Mouse (Mus musculus): ENCODE measurements around the gene Spib. TPM values are rescaled to one million over a fixed set of nuclear protein-coding genes. Genes with fewer than 3 reads are reported as not detected.

The Spib gene
- polyA plus RNA-seq, 1 experiment from 2014 or later = 0.13 TPM

DNA sequence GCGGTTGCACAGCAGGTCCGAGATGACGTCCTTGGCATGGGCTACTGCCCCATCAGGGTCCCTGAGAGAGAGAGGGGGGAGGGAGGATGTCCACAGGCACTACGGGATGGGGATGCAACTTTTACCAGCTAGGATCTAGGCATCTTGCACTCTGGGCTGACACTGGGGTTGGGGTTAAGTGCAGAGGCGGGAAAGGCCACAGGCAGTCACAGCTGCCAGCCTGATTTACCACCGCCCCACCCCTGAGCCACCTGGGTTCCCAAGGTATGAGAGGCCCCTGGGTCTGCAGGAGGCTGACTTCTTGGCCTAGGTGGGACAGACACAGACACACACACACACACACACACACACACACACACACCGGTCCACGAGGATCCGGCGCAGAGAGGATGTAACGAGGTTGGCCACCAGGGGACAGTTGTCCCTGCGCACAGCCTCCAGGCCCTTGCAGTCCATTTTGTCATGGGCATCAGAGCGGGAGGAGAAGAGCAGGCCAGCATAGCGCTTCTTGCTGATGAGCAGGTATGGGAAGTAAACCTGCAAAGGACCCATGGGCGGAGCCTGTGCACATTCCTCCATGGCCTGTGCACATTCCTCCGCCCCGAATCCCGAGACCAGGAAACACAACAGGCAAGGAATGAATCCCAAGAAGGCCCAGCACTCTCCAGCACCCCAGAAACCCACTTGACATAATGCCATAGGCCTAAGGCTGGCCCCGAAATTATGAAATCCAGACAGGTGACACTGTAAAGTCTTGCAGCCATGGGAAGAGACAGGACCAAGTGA lies 3.0 kb upstream of the Spib start:
- Histone ChIP-seq H3K36me3 (peaks cover 78% of the 10 kb centered on the region), H3K4me3 (no peak overlapping the region), H3K9me3 (no peaks in the 10 kb centered on the region), H3K27me3 (replicated peaks) (0 out of 2 replicates have a peak, but pooled peaks cover 6% of the 10 kb centered on the region), H3K27ac (replicated peaks) (no peak overlapping the region), H3K4me2 (no peak overlapping the region), H3K9ac (no peak overlapping the region), H3K4me1 (peaks cover 12% of the 10 kb centered on the region)
- 86% methylated on average over 19 of the region's 19 CpGs for WGBS
- ATAC-seq (ENCODE audit: extremely low read depth, insufficient number of reproducible peaks, low FRiP score, low TSS enrichment) = no peak

DNA sequence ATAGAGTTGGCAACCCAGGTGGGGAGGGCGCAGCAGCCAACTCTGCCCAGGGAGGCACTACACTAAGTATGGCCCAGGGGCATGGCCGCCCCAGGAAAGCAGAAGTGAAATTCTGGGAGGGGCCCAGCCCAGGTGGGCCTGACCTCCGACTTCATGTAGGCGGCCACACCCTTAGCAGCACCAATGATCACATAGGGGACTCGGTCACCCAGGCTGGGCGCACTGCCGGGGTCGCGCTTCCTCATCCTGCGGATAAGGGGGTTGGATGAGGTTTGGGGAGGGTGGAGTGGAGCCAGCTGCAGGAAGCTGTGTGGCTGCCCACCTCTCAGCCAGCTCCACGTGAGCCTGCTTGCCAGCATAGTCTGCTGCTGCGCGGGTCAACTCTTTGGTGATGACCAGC lies 2.4 kb upstream of the Spib start:
- Histone ChIP-seq H3K9ac (no peak overlapping the region), H3K27ac (replicated peaks) (no peak overlapping the region), H3K27me3 (replicated peaks) (peaks cover 12% of the 10 kb centered on the region), H3K4me2 (no peak overlapping the region), H3K4me3 (no peak overlapping the region), H3K36me3 (peaks cover 72% of the 10 kb centered on the region), H3K9me3 (no peaks in the 10 kb centered on the region), H3K4me1 (peaks cover 12% of the 10 kb centered on the region)
- WGBS = 88% methylated on average over 13 of the region's 13 CpGs
- no peak for ATAC-seq (ENCODE audit: extremely low read depth, insufficient number of reproducible peaks, low FRiP score, low TSS enrichment)

DNA sequence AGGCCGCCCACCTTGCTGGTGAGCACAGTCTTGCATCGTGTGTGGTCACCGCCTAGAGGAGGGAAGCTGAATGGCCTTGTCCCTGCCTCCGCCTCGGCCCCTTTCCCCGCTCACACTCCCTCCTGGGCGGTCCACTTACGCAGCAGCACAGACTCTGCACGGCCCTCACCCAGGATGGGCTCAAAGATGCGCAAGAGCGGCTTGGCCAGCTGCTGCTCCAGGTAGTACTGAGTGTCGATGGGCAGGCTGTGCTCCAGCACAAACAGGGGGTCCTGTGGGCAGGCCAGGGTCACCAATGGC lies 1.8 kb upstream of the Spib start:
- H3K4me3 ChIP-seq = no peak overlapping the region
- H3K9me3 ChIP-seq = no peaks in the 10 kb centered on the region
- H3K9ac ChIP-seq = no peak overlapping the region
- peaks cover 17% of the 10 kb centered on the region for H3K27me3 ChIP-seq (replicated peaks)
- H3K4me1 ChIP-seq = peaks cover 12% of the 10 kb centered on the region
- no peak for ATAC-seq (ENCODE audit: extremely low read depth, insufficient number of reproducible peaks, low FRiP score, low TSS enrichment)
- no peak overlapping the region for H3K4me2 ChIP-seq
- 83% methylated on average over 12 of the region's 12 CpGs for WGBS
- no peak overlapping the region for H3K27ac ChIP-seq (replicated peaks)
- peaks cover 67% of the 10 kb centered on the region for H3K36me3 ChIP-seq

DNA sequence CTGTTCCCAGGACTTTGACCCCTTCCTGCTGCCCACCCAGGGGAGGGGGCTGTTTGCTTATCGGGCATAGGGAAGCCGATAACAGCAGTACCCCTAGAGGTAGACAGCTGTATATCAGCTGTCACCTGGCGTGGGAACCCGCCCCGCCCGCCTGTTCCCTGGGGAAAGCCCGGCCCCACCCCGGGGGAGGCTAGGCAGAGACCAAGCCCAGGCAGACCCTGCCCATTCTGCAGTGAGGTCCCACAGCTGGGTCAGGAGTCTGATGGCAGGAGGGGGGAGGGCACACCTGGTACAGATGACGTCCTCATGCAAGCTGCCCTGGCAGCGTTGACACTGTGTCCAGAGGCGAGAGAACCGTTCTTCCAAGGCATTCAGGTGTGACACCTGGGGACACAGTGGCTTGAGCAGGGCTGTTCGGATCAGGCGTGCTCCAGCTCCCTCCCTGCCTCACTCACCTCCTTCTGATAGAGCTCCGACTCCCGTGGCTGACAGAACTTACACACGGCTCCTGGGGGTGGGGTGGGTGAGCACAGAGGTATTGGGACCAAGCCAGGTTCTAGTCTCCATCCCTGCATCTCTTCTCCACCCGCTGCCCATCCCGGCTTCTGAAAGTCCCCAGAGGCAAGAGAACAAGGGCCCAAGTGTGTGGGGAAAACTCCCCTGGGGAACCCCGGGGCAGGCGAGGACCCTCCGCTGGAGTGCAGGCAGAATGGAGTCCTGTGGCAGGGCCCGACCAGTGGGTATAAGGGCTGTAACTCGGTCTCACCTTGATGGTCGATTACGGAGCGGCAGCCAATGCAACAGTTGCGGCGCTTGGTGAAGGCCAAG lies 1.3 kb upstream of the Spib start:
- peaks cover 61% of the 10 kb centered on the region for H3K36me3 ChIP-seq
- 81% methylated on average over 29 of the region's 29 CpGs for WGBS
- peaks cover 23% of the 10 kb centered on the region for H3K27me3 ChIP-seq (replicated peaks)

DNA sequence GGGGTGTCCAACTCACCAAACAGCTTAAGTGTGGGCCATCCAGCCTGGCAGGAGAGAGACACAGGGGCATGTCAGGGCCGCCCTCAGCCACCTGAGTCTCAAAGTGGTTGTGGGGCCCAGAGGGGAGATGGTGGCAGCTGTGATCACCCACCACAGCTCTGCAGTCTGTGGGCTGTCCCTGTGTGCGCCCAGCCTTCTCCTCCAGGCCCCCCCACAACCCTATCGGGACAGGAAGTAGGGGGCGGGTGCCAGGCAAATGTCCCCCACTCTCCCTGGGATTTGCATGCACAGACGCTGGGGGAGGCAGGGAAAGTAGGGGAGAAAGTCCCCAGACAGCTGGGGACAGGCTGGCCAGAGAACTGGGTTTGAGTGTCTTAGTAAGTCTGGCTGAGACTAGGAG lies 664 bp downstream of the Spib start:
- Histone ChIP-seq H3K9ac (no peak overlapping the region), H3K27me3 (replicated peaks) (peaks cover 39% of the 10 kb centered on the region), H3K27ac (replicated peaks) (no peak overlapping the region), H3K4me3 (no peak overlapping the region), H3K9me3 (no peaks in the 10 kb centered on the region), H3K4me2 (no peak overlapping the region), H3K36me3 (peaks cover 43% of the 10 kb centered on the region), H3K4me1 (peaks cover 12% of the 10 kb centered on the region)
- no peak for ATAC-seq (ENCODE audit: extremely low read depth, insufficient number of reproducible peaks, low FRiP score, low TSS enrichment)
- WGBS = 29% methylated on average over 5 of the region's 5 CpGs

More for the DNA sequence above, 1.3 kb upstream of the Spib start:
- Histone ChIP-seq H3K4me1 (peaks cover 16% of the 10 kb centered on the region), H3K27ac (replicated peaks) (no peak overlapping the region), H3K9ac (no peak overlapping the region), H3K4me3 (no peak overlapping the region), H3K9me3 (no peaks in the 10 kb centered on the region), H3K4me2 (no peak overlapping the region)
- ATAC-seq (ENCODE audit: extremely low read depth, insufficient number of reproducible peaks, low FRiP score, low TSS enrichment) = no peak

DNA sequence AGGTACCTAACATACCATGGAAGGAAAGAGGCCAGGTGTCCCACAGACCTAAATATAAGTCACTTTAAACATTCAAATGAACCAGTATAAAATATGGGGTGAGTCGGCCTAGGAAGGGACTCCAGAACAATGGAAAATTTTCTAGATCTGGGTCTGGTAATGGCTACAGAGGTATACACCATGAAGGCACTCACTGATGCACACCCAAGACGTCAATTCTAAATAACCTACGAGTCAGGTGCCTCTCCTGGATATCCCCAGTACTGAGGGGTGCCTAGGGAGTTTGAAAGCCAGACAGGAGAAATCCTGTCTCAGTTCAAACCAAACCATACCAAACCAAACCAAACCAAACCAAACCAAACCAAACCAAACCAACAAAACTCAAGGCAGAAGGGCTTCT lies 1.4 kb downstream of the Spib start:
- Histone ChIP-seq H3K27ac (replicated peaks) (no peak overlapping the region), H3K36me3 (peaks cover 36% of the 10 kb centered on the region), H3K4me3 (no peak overlapping the region), H3K9me3 (no peaks in the 10 kb centered on the region), H3K9ac (no peak overlapping the region), H3K27me3 (replicated peaks) (peaks cover 46% of the 10 kb centered on the region), H3K4me1 (peaks cover 12% of the 10 kb centered on the region), H3K4me2 (no peak overlapping the region)
- ATAC-seq (ENCODE audit: extremely low read depth, insufficient number of reproducible peaks, low FRiP score, low TSS enrichment) = no peak
- 73% methylated on average over 3 of the region's 3 CpGs for WGBS

DNA sequence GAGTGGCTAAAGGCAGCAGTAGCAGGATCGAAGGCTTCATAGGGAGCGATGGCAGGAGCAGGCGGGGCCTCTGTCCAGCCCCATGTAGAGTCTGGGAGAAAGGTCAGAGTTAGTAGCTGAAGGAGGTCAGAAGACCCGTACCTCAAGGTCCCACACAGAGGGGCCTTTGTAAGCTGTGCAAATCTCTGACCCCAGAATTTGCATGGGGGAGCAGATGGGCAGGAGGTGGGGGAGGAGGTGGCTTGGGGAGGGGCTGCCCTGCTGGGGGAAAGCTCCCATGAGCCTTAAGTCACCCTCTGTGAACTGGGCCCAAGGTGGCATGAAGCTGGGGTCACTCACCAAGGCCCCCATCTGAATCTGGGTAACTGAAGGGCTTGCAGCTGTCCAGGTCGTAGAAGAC lies 2.4 kb downstream of the Spib start:
- Histone ChIP-seq H3K9ac (no peak overlapping the region), H3K4me3 (no peak overlapping the region), H3K4me1 (peaks cover 22% of the 10 kb centered on the region), H3K27ac (replicated peaks) (no peak overlapping the region), H3K4me2 (no peak overlapping the region), H3K36me3 (peaks cover 26% of the 10 kb centered on the region), H3K9me3 (no peaks in the 10 kb centered on the region), H3K27me3 (replicated peaks) (peaks cover 56% of the 10 kb centered on the region)
- no peak for ATAC-seq (ENCODE audit: extremely low read depth, insufficient number of reproducible peaks, low FRiP score, low TSS enrichment)
- WGBS = 52% methylated on average over 5 of the region's 5 CpGs

DNA sequence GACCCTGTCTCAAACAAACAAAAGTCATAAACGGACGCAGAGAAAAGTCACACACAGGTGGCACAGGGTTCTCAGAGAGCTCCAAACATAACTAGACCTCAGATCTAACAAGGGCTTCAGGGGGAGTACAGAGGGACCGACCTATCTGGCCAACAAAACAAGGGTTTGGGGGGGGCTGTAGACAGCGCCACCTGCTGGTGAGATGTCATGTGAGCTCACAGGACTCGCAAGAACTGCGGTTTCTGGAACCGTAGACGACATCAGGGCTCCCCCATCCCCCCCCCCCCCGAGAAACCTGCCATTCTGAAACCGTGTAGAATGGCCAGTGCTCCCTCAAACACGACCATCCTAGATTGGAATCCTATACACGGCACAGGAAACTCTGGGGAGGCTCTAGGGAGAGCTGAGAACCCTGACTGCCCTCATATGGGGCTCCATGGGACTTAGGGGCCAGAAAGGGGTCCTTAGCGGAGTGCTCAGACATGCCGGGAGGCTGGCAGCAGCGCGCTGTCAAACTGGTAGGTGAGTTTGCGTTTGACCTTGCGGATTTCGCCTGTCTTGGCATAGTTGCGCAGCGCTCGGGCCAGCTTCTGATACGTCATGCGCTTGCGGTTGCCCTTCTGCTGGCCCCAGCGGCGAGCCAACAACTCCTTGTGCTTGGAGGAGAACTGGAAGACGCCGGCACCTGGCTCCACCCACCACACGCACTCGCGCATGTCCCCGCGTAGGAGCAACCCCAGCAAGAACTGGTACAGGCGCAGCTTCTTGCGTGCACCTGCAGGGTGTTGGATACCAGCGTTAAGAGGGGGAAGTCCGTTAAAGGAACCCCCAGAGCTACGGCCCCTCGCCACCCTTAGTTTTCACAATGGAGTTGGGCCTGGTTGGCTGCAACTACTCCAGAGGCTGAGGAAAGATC lies 4.1 kb downstream of the Spib start:
- H3K9me3 ChIP-seq = no peaks in the 10 kb centered on the region
- WGBS = 6% methylated on average over 40 of the region's 40 CpGs
- H3K27ac ChIP-seq (replicated peaks) = no peak overlapping the region
- H3K9ac ChIP-seq = peak overlapping the region; percentile 76
- peak overlapping the region; percentile 47 for H3K4me3 ChIP-seq
- peaks cover 8% of the 10 kb centered on the region for H3K36me3 ChIP-seq
- H3K4me1 ChIP-seq = peaks cover 25% of the 10 kb centered on the region
- no peak for ATAC-seq (ENCODE audit: extremely low read depth, insufficient number of reproducible peaks, low FRiP score, low TSS enrichment)
- H3K4me2 ChIP-seq = peak overlapping the region; percentile 73
- H3K27me3 ChIP-seq (replicated peaks) = peaks cover 74% of the 10 kb centered on the region

DNA sequence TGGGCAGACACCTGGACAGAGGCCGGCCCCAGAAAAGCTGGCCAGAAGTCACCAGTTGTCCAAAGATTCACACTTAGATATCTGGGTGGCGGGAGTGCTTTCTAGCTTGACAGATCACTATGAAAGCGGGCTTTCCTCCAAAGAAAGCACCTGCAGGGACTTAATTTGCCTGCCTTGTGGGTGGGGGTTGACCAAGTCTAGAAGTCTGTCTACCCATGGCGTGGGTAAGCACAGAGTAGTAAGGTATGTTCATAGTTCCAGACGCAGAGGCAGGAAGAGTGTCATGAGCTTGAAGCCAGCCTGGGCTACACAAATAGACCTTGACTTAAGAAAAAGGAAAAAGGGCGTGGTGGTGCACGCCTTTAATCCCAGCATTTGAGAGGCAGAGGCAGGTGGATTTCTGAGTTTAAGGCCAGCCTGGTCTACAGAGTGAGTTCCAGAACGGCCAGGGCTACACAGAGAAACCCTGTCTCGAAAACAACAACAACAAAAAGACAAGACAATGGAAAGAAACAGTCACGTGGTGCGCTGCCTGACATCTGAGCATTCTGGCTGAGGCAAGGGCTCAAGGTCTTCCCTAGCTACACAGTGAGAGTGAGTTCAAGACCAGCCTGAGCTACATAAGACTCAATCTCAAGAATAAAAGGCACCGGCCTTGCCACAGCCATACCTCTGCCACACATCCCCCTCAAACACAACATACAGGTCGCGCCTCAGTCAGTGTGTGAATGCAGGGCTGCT lies 5.3 kb downstream of the Spib start:
- no peak for ATAC-seq (ENCODE audit: extremely low read depth, insufficient number of reproducible peaks, low FRiP score, low TSS enrichment)
- Histone ChIP-seq H3K36me3 (no peaks in the 10 kb centered on the region), H3K9me3 (no peaks in the 10 kb centered on the region), H3K4me3 (no peak overlapping the region), H3K27me3 (replicated peaks) (peaks cover 85% of the 10 kb centered on the region), H3K4me1 (peaks cover 26% of the 10 kb centered on the region), H3K27ac (replicated peaks) (no peak overlapping the region), H3K4me2 (no peak overlapping the region), H3K9ac (no peak overlapping the region)
- 83% methylated on average over 14 of the region's 14 CpGs for WGBS

DNA sequence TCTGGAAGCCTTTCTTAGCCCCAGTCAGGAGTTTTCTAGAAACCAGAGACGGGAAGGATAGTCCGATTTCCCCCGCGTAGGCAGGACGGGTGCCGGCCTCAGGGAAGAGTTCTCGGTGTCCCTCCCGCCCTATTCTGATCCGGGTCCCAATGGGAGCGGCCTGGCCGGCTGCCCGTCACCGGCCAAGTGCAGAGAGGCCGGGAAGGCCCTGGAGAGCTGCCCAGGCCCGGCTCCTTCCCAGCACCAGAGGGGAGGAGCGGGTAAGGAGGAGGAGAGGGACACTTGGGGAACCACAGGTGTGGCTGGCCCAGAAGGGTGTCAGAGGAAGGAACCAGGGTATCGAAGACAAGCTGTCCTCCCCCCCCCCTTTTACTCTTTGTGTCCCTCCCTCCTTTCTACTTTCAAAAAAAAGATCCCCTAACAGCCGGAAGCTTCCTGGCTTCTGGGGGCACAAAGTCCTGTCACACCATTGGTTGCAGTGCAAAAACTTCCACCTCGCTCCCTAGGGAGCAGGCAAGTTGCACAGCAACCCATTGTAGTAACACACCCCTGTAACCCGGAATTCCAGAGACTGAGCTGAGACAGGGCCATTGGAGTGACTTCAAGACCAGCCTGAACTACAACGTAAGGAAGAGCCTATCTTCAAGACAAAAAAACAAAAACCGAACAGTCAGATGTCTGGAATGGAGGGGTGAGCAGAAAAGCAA lies 6.6 kb downstream of the Spib start:
- ATAC-seq (ENCODE audit: extremely low read depth, insufficient number of reproducible peaks, low FRiP score, low TSS enrichment) = no peak; the same call in 1 of the 2 replicates
- Histone ChIP-seq H3K27ac (replicated peaks) (0 out of 2 replicates have a peak overlapping the region, but pooled peaks have one; percentile 7), H3K4me1 (peaks cover 28% of the 10 kb centered on the region), H3K36me3 (no peaks in the 10 kb centered on the region), H3K9me3 (no peaks in the 10 kb centered on the region), H3K27me3 (replicated peaks) (peaks cover 96% of the 10 kb centered on the region), H3K4me3 (peak overlapping the region; percentile 34), H3K4me2 (peak overlapping the region; percentile 57), H3K9ac (peak overlapping the region; percentile 65)
- 10% methylated on average over 22 of the region's 22 CpGs for WGBS
